ENCODE assay signal across 8 mouse cellular contexts in genomic region chr17:29397480-29398433, GRCm38 (mm10). TPM values are rescaled to one million over a fixed set of nuclear protein-coding genes. Genes with fewer than 3 reads are reported as not detected.
A peak's percentile ranks its signal among the peaks of the same experiment; 100 is the strongest.
DNase-seq lines count a peak whose midpoint lies in the region; ATAC-seq and TF ChIP-seq lines count a peak whose summit lies in the region.

No protein-coding gene starts in this region.

- no peaks in the 10 kb centered on the region for H3K36me3 ChIP-seq in intestine, postnatal 0 days (ENCODE audit: control insufficient read depth, insufficient read depth)
- no peaks in the 10 kb centered on the region for H3K36me3 ChIP-seq in liver, embryonic 14.5 days (replicated peaks; ENCODE audit: control insufficient read depth, insufficient read depth, low read depth)

- TF ChIP-seq EP300 in liver, embryonic 14.5 days (IDR thresholded peaks at IDR 0.05; ENCODE audit: low read depth): 0 out of 2 replicates have a peak, but pooled peaks have one; percentile 18

- DNase-seq in left cerebral cortex, postnatal 25 days (ENCODE audit: low spot score in 2 of 2): peak; percentile 17 to 27
- no peak for DNase-seq in left cerebral cortex, adult 9 months (ENCODE audit: low spot score in 2 of 2)
- DNase-seq in embryo, embryonic 10.5 days (ENCODE audit: low spot score): peak; percentile 93
- peak; percentile 99 for DNase-seq in heart, adult 11 months
- DNase-seq in liver, embryonic 14.5 days (ENCODE audit: low read depth in 3 of 3, low spot score in 3 of 3): peak; percentile 65 to 74 (median 68)
- peak; percentile 94 for DNase-seq in neural tube, embryonic 10.5 days (ENCODE audit: extremely low spot score, low spot score)
- DNase-seq in testis, postnatal 10 days (ENCODE audit: low spot score): peak; percentile 92

- H3K4me1 ChIP-seq in intestine, postnatal 0 days (replicated peaks; ENCODE audit: control insufficient read depth, insufficient read depth, low read length): peaks cover 9% of the 10 kb centered on the region
- H3K4me1 ChIP-seq in liver, embryonic 14.5 days (replicated peaks; ENCODE audit: control insufficient read depth in 2 of 2, insufficient read depth in 2 of 2, low read length in 1 of 2): peaks cover 31 to 51% of the 10 kb centered on the region in 2 experiments

- H3K9ac ChIP-seq in intestine, postnatal 0 days (ENCODE audit: low read depth, low read length): 0 out of 2 replicates have a peak overlapping the region, but pooled peaks have one; percentile 31
- H3K9ac ChIP-seq in liver, embryonic 14.5 days (replicated peaks): peak overlapping the region; percentile 53

- peak overlapping the region; percentile 61 for H3K4me2 ChIP-seq in intestine, postnatal 0 days (replicated peaks; ENCODE audit: low read depth)
- H3K4me2 ChIP-seq in liver, embryonic 14.5 days (ENCODE audit: low read depth): peak overlapping the region; percentile 76

- intact Hi-C loops in left cerebral cortex, postnatal 25 days (cut with DNase I): loop anchor here (1.0 kb wide), 2 partner anchors 95 to 117 kb away; no protein-coding TSS in a partner anchor

- ATAC-seq in intestine, postnatal 0 days: no peak; the same call in 1 of the 2 replicates
- peak; percentile 73 for ATAC-seq in liver, embryonic 14.5 days (ENCODE audit: insufficient read depth)

- whole genome bisulfite sequencing in intestine, postnatal 0 days: 10% methylated on average over 27 of the region's 27 CpGs
- WGBS in liver, embryonic 14.5 days (ENCODE audit: insufficient replicate concordance): 1% methylated on average over 27 of the region's 27 CpGs

- peak overlapping the region; percentile 23 for H3K4me3 ChIP-seq in intestine, postnatal 0 days (ENCODE audit: low read depth, low read length)
- H3K4me3 ChIP-seq in liver, embryonic 14.5 days (ENCODE audit: insufficient read depth in 1 of 2, low read depth in 2 of 2, low read length in 2 of 2): peak overlapping the region; percentile 31 to 41

- no peaks in the 10 kb centered on the region for H3K9me3 ChIP-seq in intestine, postnatal 0 days (ENCODE audit: control insufficient read depth)
- no peaks in the 10 kb centered on the region for H3K9me3 ChIP-seq in liver, embryonic 14.5 days (ENCODE audit: control insufficient read depth, low read length)

- peak; percentile 57 for TF ChIP-seq CTCF in intestine, postnatal 0 days (IDR thresholded peaks at IDR 0.05; ENCODE audit: low read depth)
- TF ChIP-seq CTCF in liver, embryonic 14.5 days (IDR thresholded peaks at IDR 0.05; ENCODE audit: low read depth): peak; percentile 63

- H3K27me3 ChIP-seq in intestine, postnatal 0 days (replicated peaks; ENCODE audit: control insufficient read depth, insufficient read depth, low read length): no peaks in the 10 kb centered on the region
- no peaks in the 10 kb centered on the region for H3K27me3 ChIP-seq in liver, embryonic 14.5 days (ENCODE audit: control insufficient read depth, insufficient read depth, low read length)

- H3K27ac ChIP-seq in intestine, postnatal 0 days (ENCODE audit: low read depth, low read length): no peak overlapping the region
- H3K27ac ChIP-seq in liver, embryonic 14.5 days: peak overlapping the region; percentile 68

RNA-seq across cellular contexts. Expression of gene Fgd2, which starts 37.0 kb away (rescaled TPM):
- 1 to 10 TPM; 5.2 to 6.8 TPM for total RNA-seq in left cerebral cortex, postnatal 25 days (2021)
- 4.9 and 6.0 TPM in 2 replicates for polyA plus RNA-seq in intestine, postnatal 0 days (2015; fragmentation: Nextera tagmentation; extraction: Ambion mirVana)
- 8.5 and 8.6 TPM in 2 replicates for polyA plus RNA-seq in liver, embryonic 14.5 days (2012; rRNA removed)
- 3.8 and 4.0 TPM in 2 replicates for polyA plus RNA-seq in liver, embryonic 14.5 days (2014; fragmentation: Nextera tagmentation; extraction: Ambion mirVana)

RNA-seq across cellular contexts. Expression of gene Mtch1, which starts 50.0 kb away (rescaled TPM):
- total RNA-seq in left cerebral cortex, postnatal 25 days (2021): 100 to 1,000 TPM; 553 to 573 TPM
- polyA plus RNA-seq in intestine, postnatal 0 days (2015; fragmentation: Nextera tagmentation; extraction: Ambion mirVana): 139 and 143 TPM in 2 replicates
- 61.1 and 69.0 TPM in 2 replicates for polyA plus RNA-seq in liver, embryonic 14.5 days (2012; rRNA removed)
- 54.3 and 64.3 TPM in 2 replicates for polyA plus RNA-seq in liver, embryonic 14.5 days (2014; fragmentation: Nextera tagmentation; extraction: Ambion mirVana)

Comparison
In these comparisons a context has a peak if more than half of its experiments do, and no peak if none do; other contexts are left out.
1. DNase-seq: peak in left cerebral cortex, postnatal 25 days (2 of 2), embryo, embryonic 10.5 days (single experiment), heart, adult 11 months (single experiment), liver, embryonic 14.5 days (3 of 3), neural tube, embryonic 10.5 days (single experiment) and testis, postnatal 10 days (single experiment); none in left cerebral cortex, adult 9 months (0 of 2).